Mouse (Mus musculus) heart, adult 2 months (tissue): ENCODE measurements around the gene Vipr1. TPM values are rescaled to one million over a fixed set of nuclear protein-coding genes. Genes with fewer than 3 reads are reported as not detected.

Experiments used
- DNase-seq, 2 experiments: peaks; one replicate each; pipeline ENCODE4 v3.0.0; 2021
- H3K27ac ChIP-seq: fragments of 200-600 bp; 2 replicates; pipeline ENCODE4 v1.8.1; 2022
- H3K27me3 ChIP-seq: fragments of 200-500 bp; 2 replicates; pipeline ENCODE4 v1.6.1; 2012; ENCODE audit warnings: mild to moderate bottlenecking, low read length, inconsistent platforms, mixed read lengths; ENCODE audit not compliant: control insufficient read depth, insufficient read depth
- H3K36me3 ChIP-seq: fragments of 200-500 bp; 2 replicates; pipeline ENCODE4 v1.6.1; 2012; ENCODE audit warnings: low read length, inconsistent platforms; ENCODE audit not compliant: control insufficient read depth, insufficient read depth
- H3K4me1 ChIP-seq: fragments of 200-500 bp; 2 replicates; pipeline ENCODE4 v1.6.1; 2011; ENCODE audit warnings: low read length; ENCODE audit not compliant: control insufficient read depth, insufficient read depth
- H3K4me3 ChIP-seq: fragments of 200-600 bp; 2 replicates; pipeline ENCODE4 v1.8.1; 2022
- H3K79me2 ChIP-seq: fragments of 200-500 bp; replicated peaks from 2 replicates; pipeline ENCODE4 v1.6.1; 2012; ENCODE audit warnings: mild to moderate bottlenecking, inconsistent platforms, low read length, moderate library complexity, mixed read lengths; ENCODE audit not compliant: control insufficient read depth, insufficient read depth
- H3K9ac ChIP-seq: fragments of 200-500 bp; 2 replicates; pipeline ENCODE4 v1.6.1; 2012; ENCODE audit warnings: low read depth, mild to moderate bottlenecking, control low read depth, inconsistent platforms, low read length, mixed read lengths
- CTCF ChIP-seq: fragments of 200-600 bp; IDR thresholded peaks from 2 replicates; pipeline ENCODE4 v1.8.1; 2022; ENCODE audit warnings: antibody characterized with exemption, mild to moderate bottlenecking, moderate library complexity
- EP300 ChIP-seq: fragments of 200-500 bp; IDR thresholded peaks from 2 replicates; pipeline ENCODE4 v1.6.1; 2011; ENCODE audit warnings: low read depth, low read length, control low read depth; ENCODE audit not compliant: insufficient read depth
- POLR2A ChIP-seq: fragments of 200-500 bp; IDR thresholded peaks from 2 replicates; pipeline ENCODE4 v1.6.1; 2011; ENCODE audit warnings: mild to moderate bottlenecking, low read depth, low read length, control low read depth; ENCODE audit not compliant: insufficient read depth
- WGBS: fragments of 180-500 bp; shearing (Covaris S2); methylation state at CpG from one replicate; pipeline ENCODE4 v1.1.7; 2018; 5-methylcytosine and 5-hydroxymethylcytosine counted together
- intact Hi-C: fragments of 180-260 bp; cut with DNase I; formaldehyde crosslinking; loops from one replicate; pipeline ENCODE4 v1.15.1; 2025
- polyA plus RNA-seq: library from polyadenylated mRNA; depleted of rRNA; stranded (reverse); fragments of >200 nt; gene quantifications from 2 replicates; pipeline ENCODE4 v1.2.3, GENCODE M21; 2012
- total RNA-seq, 2 experiments: library from RNA; stranded (reverse); gene quantifications; 2 replicates each; pipeline ENCODE4 v1.2.3; 2021

Gene Vipr1
- total and polyA plus RNA-seq, 3 experiments = 0.45 to 1.4 (median 1.2) TPM

DNA sequence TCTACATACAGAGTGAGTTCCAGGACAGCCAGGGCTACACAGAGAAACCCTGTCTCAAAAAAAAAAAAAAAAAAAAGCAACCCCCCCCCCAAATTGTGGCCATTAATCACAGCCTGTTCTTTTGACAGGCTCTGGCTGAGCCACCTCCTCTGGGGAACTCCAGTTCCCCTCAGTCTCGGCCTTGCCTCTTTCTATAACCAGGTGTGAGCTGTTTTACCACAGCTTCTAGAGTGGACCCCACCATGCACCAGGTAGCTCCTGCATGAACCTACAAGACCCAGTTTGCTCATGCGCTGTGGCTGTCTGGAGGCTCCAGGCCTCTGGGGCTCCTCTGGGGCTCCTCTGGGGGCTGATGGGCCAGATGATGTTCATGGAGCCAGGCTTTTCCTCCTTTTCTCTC lies 33.0 kb downstream of the Vipr1 start:
- Histone ChIP-seq H3K4me1 (peaks cover 10% of the 10 kb centered on the region), H3K4me3 (no peak overlapping the region), H3K36me3 (no peaks in the 10 kb centered on the region), H3K27ac (no peak overlapping the region), H3K27me3 (no peaks in the 10 kb centered on the region), H3K79me2 (no peaks in the 10 kb centered on the region), H3K9ac (no peak overlapping the region)
- 88% methylated on average over 2 of the region's 2 CpGs for WGBS
- intact Hi-C loops = no loop called here
- TF ChIP-seq POLR2A = no peak
- no peak for TF ChIP-seq EP300
- TF ChIP-seq CTCF = no peak
- DNase-seq = no peak

DNA sequence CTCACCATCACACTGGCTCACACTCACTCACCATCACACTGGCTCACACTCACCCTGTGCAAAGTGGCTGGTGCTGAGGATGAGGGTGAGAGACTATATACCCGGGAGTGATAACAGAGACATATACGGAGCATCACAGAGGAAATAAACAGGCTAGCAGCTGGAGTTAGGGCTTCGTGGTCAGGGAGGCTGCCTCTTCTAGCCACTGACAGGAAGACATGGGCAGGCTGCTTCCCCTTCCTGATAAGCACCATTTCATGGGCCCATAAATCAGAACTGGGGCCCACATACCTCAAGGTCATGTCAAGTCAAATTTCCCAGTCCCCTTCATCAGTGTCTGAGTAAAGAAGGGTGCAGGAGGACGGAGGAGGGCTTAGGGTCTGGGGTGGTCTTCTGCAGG lies 34.6 kb downstream of the Vipr1 start:
- WGBS = 39% methylated on average over 4 of the region's 4 CpGs
- TF ChIP-seq POLR2A = no peak
- no peak for TF ChIP-seq CTCF
- TF ChIP-seq EP300 = no peak
- H3K36me3 ChIP-seq = no peaks in the 10 kb centered on the region
- H3K4me3 ChIP-seq = no peak overlapping the region
- no peak overlapping the region for H3K27ac ChIP-seq
- no peaks in the 10 kb centered on the region for H3K79me2 ChIP-seq
- H3K4me1 ChIP-seq = peaks cover 4% of the 10 kb centered on the region
- no peak for DNase-seq
- no peak overlapping the region for H3K9ac ChIP-seq
- intact Hi-C loops = no loop called here
- no peaks in the 10 kb centered on the region for H3K27me3 ChIP-seq

DNA sequence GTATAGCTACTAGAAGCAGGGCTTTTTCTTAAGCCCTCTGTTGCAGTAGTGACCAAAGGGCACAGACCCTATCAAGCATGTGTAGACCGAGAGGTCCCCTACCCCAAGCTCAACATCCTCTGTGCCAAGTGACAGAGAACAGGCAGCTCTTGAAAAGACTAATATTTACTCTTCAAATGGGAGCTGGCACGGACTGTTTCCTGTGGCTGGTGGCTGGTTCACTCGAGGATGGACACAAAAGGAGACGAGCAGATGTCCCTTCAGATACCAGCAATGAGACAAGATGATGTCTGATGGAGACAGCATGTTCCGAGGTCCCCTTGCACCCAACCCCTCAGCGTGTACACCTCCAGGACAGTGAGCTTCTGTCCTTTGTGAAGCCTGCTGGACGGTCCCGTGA lies 35.0 kb downstream of the Vipr1 start:
- Histone ChIP-seq H3K9ac (no peak overlapping the region), H3K27ac (no peak overlapping the region), H3K27me3 (no peaks in the 10 kb centered on the region), H3K36me3 (no peaks in the 10 kb centered on the region), H3K4me1 (peaks cover 2% of the 10 kb centered on the region), H3K4me3 (no peak overlapping the region), H3K79me2 (no peaks in the 10 kb centered on the region)
- no peak for DNase-seq
- WGBS = 53% methylated on average over 8 of the region's 8 CpGs
- TF ChIP-seq CTCF (no peak), EP300 (no peak), POLR2A (no peak)
- intact Hi-C loops = no loop called here

DNA sequence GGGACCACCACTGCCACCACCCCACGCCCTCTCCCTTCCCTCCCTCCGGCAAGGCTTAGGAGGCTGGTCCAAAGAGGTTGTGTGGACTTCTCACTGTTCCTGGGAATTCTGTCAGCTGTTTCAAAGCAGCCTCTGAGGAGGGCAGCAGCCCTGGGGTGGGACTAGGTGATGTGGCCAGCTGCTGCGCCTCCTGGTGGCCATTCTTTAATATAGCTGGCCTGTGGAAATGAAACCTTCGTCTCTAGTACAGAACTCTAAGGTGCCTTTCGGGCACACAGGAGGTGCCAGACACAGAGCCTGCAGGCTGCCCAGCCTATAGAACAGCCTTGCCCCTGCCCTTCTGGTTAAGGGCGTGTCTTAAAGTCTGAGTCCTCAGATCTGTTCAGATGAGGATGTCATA lies 37.0 kb downstream of the Vipr1 start:
- peak; percentile 57 to 60 for DNase-seq
- Histone ChIP-seq H3K4me1 (no peaks in the 10 kb centered on the region; the same call in 1 of the 2 replicates), H3K27me3 (no peaks in the 10 kb centered on the region), H3K9ac (no peak overlapping the region), H3K79me2 (no peaks in the 10 kb centered on the region), H3K27ac (no peak overlapping the region), H3K4me3 (no peak overlapping the region), H3K36me3 (no peaks in the 10 kb centered on the region)
- 24% methylated on average over 6 of the region's 6 CpGs for WGBS
- intact Hi-C loops = loop anchor here (2.0 kb wide), 1 partner anchor 37 kb away; the partner anchor contains the start of genes Lyzl4 and Vipr1
- TF ChIP-seq POLR2A = no peak
- TF ChIP-seq CTCF = peak; percentile 86
- 0 out of 2 replicates have a peak, but pooled peaks have one; percentile 38 for TF ChIP-seq EP300

DNA sequence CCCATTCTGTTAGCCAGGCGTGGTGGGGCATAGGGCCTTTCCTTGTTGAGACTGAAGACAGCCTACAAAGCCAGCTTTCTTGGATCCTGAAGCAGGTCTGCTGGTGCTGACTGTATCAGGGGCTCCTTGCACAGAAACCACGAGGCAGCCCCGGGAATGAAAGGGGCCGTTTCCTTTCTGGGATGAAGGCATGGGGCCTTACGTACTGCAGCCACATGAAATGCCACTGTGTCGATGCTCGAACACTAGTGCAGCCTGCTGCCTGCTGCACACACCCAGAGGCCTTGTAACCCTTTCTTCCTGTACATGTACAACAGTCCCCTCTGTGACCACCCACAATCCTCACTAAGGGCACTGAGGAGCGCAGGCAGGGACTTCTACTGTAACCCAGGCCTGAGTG lies 38.7 kb downstream of the Vipr1 start:
- H3K79me2 ChIP-seq = no peaks in the 10 kb centered on the region
- no peaks in the 10 kb centered on the region for H3K36me3 ChIP-seq
- intact Hi-C loops = no loop called here
- no peak overlapping the region for H3K4me3 ChIP-seq
- 74% methylated on average over 8 of the region's 8 CpGs for WGBS
- no peak for DNase-seq
- H3K27ac ChIP-seq = no peak overlapping the region
- H3K4me1 ChIP-seq = no peaks in the 10 kb centered on the region; the same call in 1 of the 2 replicates
- H3K27me3 ChIP-seq = no peaks in the 10 kb centered on the region
- no peak overlapping the region for H3K9ac ChIP-seq
- TF ChIP-seq EP300 = no peak

DNA sequence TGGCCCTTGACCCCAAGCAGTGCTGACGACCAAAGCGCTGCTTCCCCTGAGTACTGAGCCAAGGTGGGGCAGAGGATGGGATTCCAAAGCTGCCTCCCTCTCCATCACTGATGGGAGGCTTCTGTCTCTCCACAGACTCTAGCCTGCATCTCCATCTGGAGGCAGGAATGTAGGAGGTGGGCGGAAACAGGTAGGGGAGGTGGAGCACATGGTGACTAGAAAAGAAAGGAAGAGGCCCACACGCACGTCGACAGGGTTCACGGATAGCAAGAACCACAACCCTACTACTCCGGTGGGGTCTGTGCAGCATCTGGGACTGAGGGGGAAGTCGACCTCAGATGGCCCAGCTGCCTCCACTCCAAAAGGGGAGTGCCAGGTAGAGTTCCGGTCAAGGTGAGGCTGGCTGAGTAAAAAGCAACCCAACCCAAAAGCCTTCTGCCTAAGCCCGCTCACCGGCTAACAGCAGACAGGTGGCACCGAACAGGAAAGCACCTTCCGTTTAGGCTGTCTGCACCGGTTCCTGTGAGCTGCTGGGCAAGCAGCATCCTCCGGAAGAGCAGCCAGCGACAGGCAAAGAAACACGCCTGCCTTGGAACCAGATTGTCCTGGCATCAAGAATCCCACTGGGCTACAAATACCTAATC lies 39.6 kb downstream of the Vipr1 start:
- 78% methylated on average over 18 of the region's 18 CpGs for WGBS
- no peak overlapping the region for H3K27ac ChIP-seq
- intact Hi-C loops = no loop called here
- no peak overlapping the region for H3K9ac ChIP-seq
- no peaks in the 10 kb centered on the region for H3K4me1 ChIP-seq
- TF ChIP-seq EP300 = no peak
- no peak for TF ChIP-seq POLR2A
- no peak for TF ChIP-seq CTCF
- no peaks in the 10 kb centered on the region for H3K27me3 ChIP-seq
- DNase-seq = no peak
- H3K4me3 ChIP-seq = no peak overlapping the region
- H3K79me2 ChIP-seq = no peaks in the 10 kb centered on the region
- H3K36me3 ChIP-seq = no peaks in the 10 kb centered on the region
